Mouse (Mus musculus) megakaryocyte progenitor cell, adult 5-6 weeks (primary cell): Measurements from ENCODE around the gene Phldb3. TPM values are rescaled to one million over a fixed set of nuclear protein-coding genes. Genes with fewer than 3 reads are reported as not detected.

ENCODE experiments used
- total RNA-seq, 2 experiments: library from RNA; stranded (forward) in 1 of 2; stranded (reverse) in 1 of 2; fragments of 157-497, 149-512 nt in 1 of 2; fragments of 200-1000 nt in 1 of 2; gene quantifications; 2 replicates each; pipeline versions ENCODE4 v1.2.3 to v1.2.4; 2015 to 2017

Phldb3 gene
- total RNA-seq, 2 experiments from 2014 or later, result 4.5 to 11.5 TPM

Other genes with a start within 250 kb of the Phldb3 start
- gene Kcnn4, start 240.5 kb upstream of the Phldb3 start, total RNA-seq (2015), result 20.5 and 28.0 TPM in 2 replicates
- gene Kcnn4, start 240.5 kb upstream of the Phldb3 start, total RNA-seq (2017), result 48.6 and 57.7 TPM in 2 replicates
- 10.8 and 18.1 TPM in 2 replicates for gene Smg9, start 211.1 kb upstream of the Phldb3 start, total RNA-seq (2015)
- 16.0 and 20.8 TPM in 2 replicates for gene Smg9, start 211.1 kb upstream of the Phldb3 start, total RNA-seq (2017)
- 0.07 TPM in 1 of 2 replicates, not detected in the other for gene Irgc1, start 158.5 kb upstream of the Phldb3 start, total RNA-seq (2015)
- not detected in 2 replicates for gene Irgc1, start 158.5 kb upstream of the Phldb3 start, total RNA-seq (2017)
- gene Plaur, start 148.3 kb upstream of the Phldb3 start, total RNA-seq (2015), result 17.9 and 21.2 TPM in 2 replicates
- 20.5 and 27.6 TPM in 2 replicates for gene Plaur, start 148.3 kb upstream of the Phldb3 start, total RNA-seq (2017)
- gene Cadm4, start 128.7 kb upstream of the Phldb3 start, total RNA-seq (2015), result not detected in 2 replicates
- gene Cadm4, start 128.7 kb upstream of the Phldb3 start, total RNA-seq (2017), result not detected in 2 replicates
- gene Zfp428, start 103.8 kb upstream of the Phldb3 start, total RNA-seq (2015), result 2.0 and 2.2 TPM in 2 replicates
- gene Zfp428, start 103.8 kb upstream of the Phldb3 start, total RNA-seq (2017), result 1.3 and 3.6 TPM in 2 replicates
- gene AC161166.1, start 98.3 kb upstream of the Phldb3 start, total RNA-seq (2015), result not detected in 2 replicates
- not detected in 2 replicates for gene AC161166.1, start 98.3 kb upstream of the Phldb3 start, total RNA-seq (2017)
- gene Irgq, start 80.1 kb upstream of the Phldb3 start, total RNA-seq (2015), result 3.2 and 4.4 TPM in 2 replicates
- 4.7 and 5.3 TPM in 2 replicates for gene Irgq, start 80.1 kb upstream of the Phldb3 start, total RNA-seq (2017)
- gene Pinlyp, start 64.6 kb upstream of the Phldb3 start, total RNA-seq (2015), result not detected in 2 replicates
- not detected in 2 replicates for gene Pinlyp, start 64.6 kb upstream of the Phldb3 start, total RNA-seq (2017)
- gene Xrcc1, start 64.5 kb upstream of the Phldb3 start, total RNA-seq (2015), result 35.8 and 43.4 TPM in 2 replicates
- 40.0 and 44.3 TPM in 2 replicates for gene Xrcc1, start 64.5 kb upstream of the Phldb3 start, total RNA-seq (2017)
- 61.3 and 68.9 TPM in 2 replicates for gene Ethe1, start 23.2 kb upstream of the Phldb3 start, total RNA-seq (2015)
- 18.3 and 31.4 TPM in 2 replicates for gene Ethe1, start 23.2 kb upstream of the Phldb3 start, total RNA-seq (2017)
- gene Zfp575, start 23.1 kb upstream of the Phldb3 start, total RNA-seq (2015), result 0.12 and 0.15 TPM in 2 replicates
- gene Zfp575, start 23.1 kb upstream of the Phldb3 start, total RNA-seq (2017), result not detected in 2 replicates
- gene Lypd3, start 25.8 kb downstream of the Phldb3 start, total RNA-seq (2015), result not detected in 2 replicates
- gene Lypd3, start 25.8 kb downstream of the Phldb3 start, total RNA-seq (2017), result not detected in 2 replicates
- gene Tex101, start 65.9 kb downstream of the Phldb3 start, total RNA-seq (2015), result not detected in 2 replicates
- not detected in 2 replicates for gene Tex101, start 65.9 kb downstream of the Phldb3 start, total RNA-seq (2017)
- gene BC049730, start 98.5 kb downstream of the Phldb3 start, total RNA-seq (2015), result not detected in 2 replicates
- gene BC049730, start 98.5 kb downstream of the Phldb3 start, total RNA-seq (2017), result not detected in 2 replicates
- not detected in 2 replicates for gene Gm4763, start 116.1 kb downstream of the Phldb3 start, total RNA-seq (2015)
- gene Gm4763, start 116.1 kb downstream of the Phldb3 start, total RNA-seq (2017), result not detected in 2 replicates
- gene Cd177, start 149.5 kb downstream of the Phldb3 start, total RNA-seq (2015), result 16.4 and 16.9 TPM in 2 replicates
- 23.0 and 36.9 TPM in 2 replicates for gene Cd177, start 149.5 kb downstream of the Phldb3 start, total RNA-seq (2017)
- gene Ceacam10, start 166.4 kb downstream of the Phldb3 start, total RNA-seq (2015), result 0.44 and 2.6 TPM in 2 replicates
- gene Ceacam10, start 166.4 kb downstream of the Phldb3 start, total RNA-seq (2017), result 1.3 and 2.8 TPM in 2 replicates